Mouse (Mus musculus): ENCODE results near the gene Dennd1b. TPM values are rescaled to one million over a fixed set of nuclear protein-coding genes. Genes with fewer than 3 reads are reported as not detected.

Dennd1b gene
- polyA plus RNA-seq, 1 experiment = 7.7 TPM

GRCm38 (mm10) chr1:138955455-138955854 lies 7.8 kb upstream of the Dennd1b start:
- H3K4me3 ChIP-seq (replicated peaks; ENCODE audit: control insufficient read depth, low read depth, low read length) = no peak overlapping the region
- WGBS = 37% methylated on average over 4 of the region's 4 CpGs
- peaks cover 1% of the 10 kb centered on the region; the same call in 1 of the 2 replicates for H3K4me1 ChIP-seq (ENCODE audit: control insufficient read depth, insufficient read depth, low read length)
- peak overlapping the region; percentile 21; the same call in 1 of the 2 replicates for H3K27ac ChIP-seq (ENCODE audit: control insufficient read depth, insufficient read depth, low read depth, low read length, poor library complexity)
- no peak for TF ChIP-seq CTCF (IDR thresholded peaks at IDR 0.05; ENCODE audit: control insufficient read depth, insufficient read depth, low read length)
- no peak for TF ChIP-seq POLR2A (IDR thresholded peaks at IDR 0.05; ENCODE audit: borderline replicate concordance, control insufficient read depth, low read depth, low read length)

- Histone ChIP-seq H3K27ac (ENCODE audit: control insufficient read depth, insufficient read depth, low read depth, low read length, poor library complexity) (no peak overlapping the region), H3K4me3 (replicated peaks; ENCODE audit: control insufficient read depth, low read depth, low read length) (no peak overlapping the region), H3K4me1 (ENCODE audit: control insufficient read depth, insufficient read depth, low read length) (peaks cover 1% of the 10 kb centered on the region; the same call in 1 of the 2 replicates)
- TF ChIP-seq POLR2A (IDR thresholded peaks at IDR 0.05; ENCODE audit: borderline replicate concordance, control insufficient read depth, low read depth, low read length) = no peak
- no peak for TF ChIP-seq CTCF (IDR thresholded peaks at IDR 0.05; ENCODE audit: control insufficient read depth, insufficient read depth, low read length)
Observed at GRCm38 (mm10) chr1:138956511-138956910, 6.7 kb upstream of the Dennd1b start.

GRCm38 (mm10) chr1:138957111-138957510 lies 6.1 kb upstream of the Dennd1b start:
- no peak overlapping the region for H3K4me3 ChIP-seq (replicated peaks; ENCODE audit: control insufficient read depth, low read depth, low read length)
- peaks cover 1% of the 10 kb centered on the region; the same call in 1 of the 2 replicates for H3K4me1 ChIP-seq (ENCODE audit: control insufficient read depth, insufficient read depth, low read length)
- TF ChIP-seq CTCF (IDR thresholded peaks at IDR 0.05; ENCODE audit: control insufficient read depth, insufficient read depth, low read length) = no peak
- no peak for TF ChIP-seq POLR2A (IDR thresholded peaks at IDR 0.05; ENCODE audit: borderline replicate concordance, control insufficient read depth, low read depth, low read length)
- no peak overlapping the region for H3K27ac ChIP-seq (ENCODE audit: control insufficient read depth, insufficient read depth, low read depth, low read length, poor library complexity)
- WGBS = 59% methylated on average over 4 of the region's 4 CpGs

- no peak overlapping the region for H3K27ac ChIP-seq (ENCODE audit: control insufficient read depth, insufficient read depth, low read depth, low read length, poor library complexity)
- no peak overlapping the region for H3K4me3 ChIP-seq (replicated peaks; ENCODE audit: control insufficient read depth, low read depth, low read length)
- 82% methylated on average over 3 of the region's 3 CpGs for WGBS
- TF ChIP-seq POLR2A (IDR thresholded peaks at IDR 0.05; ENCODE audit: borderline replicate concordance, control insufficient read depth, low read depth, low read length) (no peak), CTCF (IDR thresholded peaks at IDR 0.05; ENCODE audit: control insufficient read depth, insufficient read depth, low read length) (no peak)
- H3K4me1 ChIP-seq (ENCODE audit: control insufficient read depth, insufficient read depth, low read length) = peaks cover 1% of the 10 kb centered on the region; the same call in 1 of the 2 replicates
Observed at GRCm38 (mm10) chr1:138958863-138959262, 4.4 kb upstream of the Dennd1b start.

- 75% methylated on average over 4 of the region's 4 CpGs for WGBS
- TF ChIP-seq POLR2A (IDR thresholded peaks at IDR 0.05; ENCODE audit: borderline replicate concordance, control insufficient read depth, low read depth, low read length) (no peak), CTCF (IDR thresholded peaks at IDR 0.05; ENCODE audit: control insufficient read depth, insufficient read depth, low read length) (no peak)
- H3K4me1 ChIP-seq (ENCODE audit: control insufficient read depth, insufficient read depth, low read length) = peaks cover 1% of the 10 kb centered on the region; the same call in 1 of the 2 replicates
- H3K27ac ChIP-seq (ENCODE audit: control insufficient read depth, insufficient read depth, low read depth, low read length, poor library complexity) = no peak overlapping the region
- no peak overlapping the region for H3K4me3 ChIP-seq (replicated peaks; ENCODE audit: control insufficient read depth, low read depth, low read length)
Observed at GRCm38 (mm10) chr1:138959903-138960483, 3.2 kb upstream of the Dennd1b start.

GRCm38 (mm10) chr1:138962266-138963101 lies 751 bp upstream of the Dennd1b start:
- Histone ChIP-seq H3K4me3 (replicated peaks; ENCODE audit: control insufficient read depth, low read depth, low read length) (peak overlapping the region; percentile 66), H3K27ac (ENCODE audit: control insufficient read depth, insufficient read depth, low read depth, low read length, poor library complexity) (no peak overlapping the region), H3K4me1 (ENCODE audit: control insufficient read depth, insufficient read depth, low read length) (no peaks in the 10 kb centered on the region; the same call in none of the 2 replicates)
- no peak for TF ChIP-seq CTCF (IDR thresholded peaks at IDR 0.05; ENCODE audit: control insufficient read depth, insufficient read depth, low read length)
- TF ChIP-seq POLR2A (IDR thresholded peaks at IDR 0.05; ENCODE audit: borderline replicate concordance, control insufficient read depth, low read depth, low read length) = no peak
- WGBS = 22% methylated on average over 9 of the region's 9 CpGs

- TF ChIP-seq CTCF (IDR thresholded peaks at IDR 0.05; ENCODE audit: control insufficient read depth, insufficient read depth, low read length) = no peak
- TF ChIP-seq POLR2A (IDR thresholded peaks at IDR 0.05; ENCODE audit: borderline replicate concordance, control insufficient read depth, low read depth, low read length) = no peak
- Histone ChIP-seq H3K4me3 (replicated peaks; ENCODE audit: control insufficient read depth, low read depth, low read length) (peak overlapping the region; percentile 66), H3K27ac (ENCODE audit: control insufficient read depth, insufficient read depth, low read depth, low read length, poor library complexity) (peak overlapping the region; percentile 96), H3K4me1 (ENCODE audit: control insufficient read depth, insufficient read depth, low read length) (peaks cover 2% of the 10 kb centered on the region)
- WGBS = under 1% methylated on average over 49 of the region's 50 CpGs
Observed at GRCm38 (mm10) chr1:138963868-138964458, 728 bp downstream of the Dennd1b start.

GRCm38 (mm10) chr1:138965069-138965468 lies 1.8 kb downstream of the Dennd1b start:
- Histone ChIP-seq H3K4me1 (ENCODE audit: control insufficient read depth, insufficient read depth, low read length) (peaks cover 2% of the 10 kb centered on the region), H3K4me3 (replicated peaks; ENCODE audit: control insufficient read depth, low read depth, low read length) (no peak overlapping the region), H3K27ac (ENCODE audit: control insufficient read depth, insufficient read depth, low read depth, low read length, poor library complexity) (no peak overlapping the region)
- TF ChIP-seq POLR2A (IDR thresholded peaks at IDR 0.05; ENCODE audit: borderline replicate concordance, control insufficient read depth, low read depth, low read length) = no peak
- no peak for TF ChIP-seq CTCF (IDR thresholded peaks at IDR 0.05; ENCODE audit: control insufficient read depth, insufficient read depth, low read length)
